Mouse (Mus musculus) heart, postnatal 0 days (tissue): ENCODE results near the gene Srpk2.

Experiments used
- CTCF ChIP-seq: IDR thresholded peaks from 2 replicates; pipeline ENCODE4 v1.5.1; 2016; ENCODE audit warnings: antibody characterized with exemption, control low read depth, low read depth
- EP300 ChIP-seq: IDR thresholded peaks from 2 replicates; pipeline ENCODE4 v1.6.1; 2016; ENCODE audit warnings: antibody characterized with exemption, low read depth

- TF ChIP-seq CTCF, result no peak
- TF ChIP-seq EP300, result no peak
Observed at GRCm38 (mm10) chr5:23516962-23517361, 167.5 kb downstream of the Srpk2 start.
